Mouse (Mus musculus) ES-Bruce4 (cell line): ENCODE measurements around the gene Gm10037. TPM values are rescaled to one million over a fixed set of nuclear protein-coding genes. Genes with fewer than 3 reads are reported as not detected.

Source experiments
- H3K27ac ChIP-seq: 2 replicates; pipeline ENCODE4 v1.5.1; 2012; ENCODE audit warnings: low read length, inconsistent platforms; ENCODE audit not compliant: insufficient read depth
- H3K27me3 ChIP-seq: 2 replicates; pipeline ENCODE4 v1.6.1; 2012; ENCODE audit warnings: mild to moderate bottlenecking, low read length, inconsistent platforms; ENCODE audit not compliant: control insufficient read depth, poor library complexity, insufficient read depth, severe bottlenecking
- H3K36me3 ChIP-seq: 2 replicates; pipeline ENCODE4 v1.6.1; 2012; ENCODE audit warnings: inconsistent platforms, mild to moderate bottlenecking, low read length, moderate library complexity; ENCODE audit not compliant: control insufficient read depth, poor library complexity, insufficient read depth, severe bottlenecking
- H3K4me1 ChIP-seq: one replicate; pipeline ENCODE4 v1.8.1; 2011; ENCODE audit warnings: low read length; ENCODE audit not compliant: control insufficient read depth, insufficient read depth
- H3K4me3 ChIP-seq: 2 replicates; pipeline ENCODE4 v1.5.1; 2011; ENCODE audit warnings: low read depth, mild to moderate bottlenecking, low read length
- H3K9ac ChIP-seq: 2 replicates; pipeline ENCODE4 v1.6.1; 2012; ENCODE audit warnings: low read depth, mild to moderate bottlenecking, inconsistent platforms; ENCODE audit not compliant: poor library complexity, severe bottlenecking
- H3K9me3 ChIP-seq: replicated peaks from 2 replicates; pipeline ENCODE4 v1.6.1; 2012; ENCODE audit warnings: mild to moderate bottlenecking, low read length, inconsistent platforms; ENCODE audit not compliant: control insufficient read depth, poor library complexity, insufficient read depth, severe bottlenecking
- CTCF ChIP-seq: IDR thresholded peaks from one replicate; pipeline ENCODE4 v1.8.1; 2011; ENCODE audit warnings: low read depth, low read length
- EP300 ChIP-seq: IDR thresholded peaks from 2 replicates; pipeline ENCODE4 v1.6.1; 2011; ENCODE audit warnings: low read depth, low read length; ENCODE audit not compliant: insufficient read depth
- POLR2A ChIP-seq: IDR thresholded peaks from one replicate; pipeline ENCODE4 v1.8.1; 2011; ENCODE audit warnings: low read length; ENCODE audit not compliant: insufficient read depth
- polyA plus RNA-seq: library from polyadenylated mRNA; stranded (reverse); fragments of >200 nt; gene quantifications from 2 replicates; pipeline ENCODE4 v1.2.4, GENCODE M21; 2011; ENCODE audit warnings: low read depth; ENCODE audit not compliant: missing spikeins, insufficient read depth, insufficient read length

Gm10037 gene
- polyA plus RNA-seq, 1 experiment = 5.4 TPM

GRCm38 (mm10) chr13:67850361-67850760 lies 19.5 kb downstream of the Gm10037 start:
- Histone ChIP-seq H3K36me3 (no peaks in the 10 kb centered on the region), H3K27ac (no peak overlapping the region), H3K9ac (no peak overlapping the region), H3K9me3 (no peaks in the 10 kb centered on the region), H3K4me3 (no peak overlapping the region), H3K4me1 (peaks cover 11% of the 10 kb centered on the region), H3K27me3 (no peaks in the 10 kb centered on the region)
- TF ChIP-seq CTCF (no peak), EP300 (no peak), POLR2A (no peak)

- Histone ChIP-seq H3K27me3 (no peaks in the 10 kb centered on the region), H3K4me1 (peaks cover 11% of the 10 kb centered on the region), H3K9ac (no peak overlapping the region), H3K4me3 (no peak overlapping the region), H3K27ac (no peak overlapping the region), H3K9me3 (no peaks in the 10 kb centered on the region), H3K36me3 (no peaks in the 10 kb centered on the region)
- TF ChIP-seq CTCF (no peak), EP300 (no peak), POLR2A (no peak)
Observed at GRCm38 (mm10) chr13:67853130-67853529, 22.2 kb downstream of the Gm10037 start.

GRCm38 (mm10) chr13:67853983-67854382 lies 23.1 kb downstream of the Gm10037 start:
- Histone ChIP-seq H3K4me1 (peaks cover 11% of the 10 kb centered on the region), H3K27ac (no peak overlapping the region), H3K4me3 (no peak overlapping the region), H3K27me3 (no peaks in the 10 kb centered on the region), H3K36me3 (no peaks in the 10 kb centered on the region), H3K9ac (no peak overlapping the region), H3K9me3 (no peaks in the 10 kb centered on the region)
- TF ChIP-seq EP300 (no peak), POLR2A (no peak), CTCF (no peak)

GRCm38 (mm10) chr13:67857317-67857716 lies 26.4 kb downstream of the Gm10037 start:
- H3K4me1 ChIP-seq = peaks cover 11% of the 10 kb centered on the region
- no peaks in the 10 kb centered on the region for H3K9me3 ChIP-seq
- no peaks in the 10 kb centered on the region for H3K27me3 ChIP-seq
- no peak overlapping the region for H3K4me3 ChIP-seq
- H3K9ac ChIP-seq = no peak overlapping the region
- peak overlapping the region; percentile 81 for H3K27ac ChIP-seq
- TF ChIP-seq EP300 (peak; percentile 84), POLR2A (no peak)
- H3K36me3 ChIP-seq = no peaks in the 10 kb centered on the region

- TF ChIP-seq CTCF (peak; percentile 42), EP300 (no peak), POLR2A (no peak)
- no peak overlapping the region for H3K4me3 ChIP-seq
- H3K9ac ChIP-seq = no peak overlapping the region
Observed at GRCm38 (mm10) chr13:67862508-67862907, 31.6 kb downstream of the Gm10037 start.

GRCm38 (mm10) chr13:67863026-67863425 lies 32.1 kb downstream of the Gm10037 start, which contains the start of gene BC048507:
Gene BC048507, plus strand, starts transcription at chr13:67863326.
- H3K27me3 ChIP-seq = no peaks in the 10 kb centered on the region
- H3K4me3 ChIP-seq = peak within 1 kb of the TSS; percentile 80
- H3K36me3 ChIP-seq = no peaks in the 10 kb centered on the region
- H3K4me1 ChIP-seq = peaks cover 3% of the 10 kb centered on the region
- H3K9ac ChIP-seq = peak within 1 kb of the TSS; percentile 47
- no peak for TF ChIP-seq POLR2A
- TF ChIP-seq EP300 = no peak
- no peak for TF ChIP-seq CTCF
- no peak within 1 kb of the TSS for H3K27ac ChIP-seq
- H3K9me3 ChIP-seq = no peaks in the 10 kb centered on the region

More at GRCm38 (mm10) chr13:67862508-67862907, 31.6 kb downstream of the Gm10037 start:
- no peaks in the 10 kb centered on the region for H3K9me3 ChIP-seq
- no peaks in the 10 kb centered on the region for H3K36me3 ChIP-seq
- no peak overlapping the region for H3K27ac ChIP-seq
- H3K27me3 ChIP-seq = no peaks in the 10 kb centered on the region
- H3K4me1 ChIP-seq = peaks cover 3% of the 10 kb centered on the region
